Mouse (Mus musculus): ENCODE data around the gene Pla1a. TPM values are rescaled to one million over a fixed set of nuclear protein-coding genes. Genes with fewer than 3 reads are reported as not detected.
A peak's percentile ranks its signal among the peaks of the same experiment; 100 is the strongest.

Pla1a gene
- polyA plus RNA-seq, 1 experiment from 2014 or later = not detected

GRCm38 (mm10) chr16:38350361-38350855 lies 82.5 kb downstream of the Pla1a start:
- peaks cover 40% of the 10 kb centered on the region for H3K36me3 ChIP-seq (ENCODE audit: inconsistent target)
- H3K4me3 ChIP-seq (ENCODE audit: inconsistent target) = no peak overlapping the region

GRCm38 (mm10) chr16:38349881-38350280 lies 83.1 kb downstream of the Pla1a start:
- H3K27ac ChIP-seq = no peak overlapping the region
- no peak overlapping the region for H3K4me3 ChIP-seq (ENCODE audit: inconsistent target)
- H3K79me2 ChIP-seq (ENCODE audit: inconsistent target) = peaks cover 34% of the 10 kb centered on the region
- 94% methylated on average over 2 of the region's 2 CpGs for WGBS (ENCODE audit: missing documents)
- peaks cover 40% of the 10 kb centered on the region for H3K36me3 ChIP-seq (ENCODE audit: inconsistent target)

More at GRCm38 (mm10) chr16:38350361-38350855, 82.5 kb downstream of the Pla1a start:
- 87% methylated on average over 7 of the region's 7 CpGs for whole genome bisulfite sequencing (ENCODE audit: missing documents)
- H3K79me2 ChIP-seq (ENCODE audit: inconsistent target) = peaks cover 34% of the 10 kb centered on the region
- H3K27ac ChIP-seq = no peak overlapping the region

GRCm38 (mm10) chr16:38348217-38348761 lies 84.7 kb downstream of the Pla1a start:
- H3K36me3 ChIP-seq (ENCODE audit: inconsistent target) = peaks cover 40% of the 10 kb centered on the region
- 78% methylated on average over 9 of the region's 9 CpGs for WGBS (ENCODE audit: missing documents)
- peak overlapping the region; percentile 92; the same call in 1 of the 2 replicates for H3K4me3 ChIP-seq (ENCODE audit: inconsistent target)
- H3K79me2 ChIP-seq (ENCODE audit: inconsistent target) = peaks cover 34% of the 10 kb centered on the region
- no peak overlapping the region for H3K27ac ChIP-seq

DNA sequence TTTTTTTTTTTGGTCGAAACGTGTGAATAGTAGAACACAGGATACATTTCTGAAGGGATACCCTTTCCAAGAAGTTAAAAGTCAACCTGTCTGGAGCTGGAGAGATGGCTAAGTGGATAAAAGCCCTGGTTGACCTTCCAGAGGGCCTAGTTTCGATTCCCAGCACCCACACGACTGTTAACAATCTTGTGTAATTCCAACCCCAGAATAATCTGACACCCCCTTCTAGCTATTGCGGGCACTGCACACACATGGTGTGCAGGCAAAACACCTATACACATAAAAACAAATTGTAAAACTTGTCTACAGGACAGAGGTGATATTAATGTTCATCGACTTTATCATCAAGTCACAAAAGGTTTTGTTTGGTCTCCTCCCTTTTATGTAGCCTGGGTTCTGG lies 85.4 kb downstream of the Pla1a start:
- Histone ChIP-seq H3K79me2 (ENCODE audit: inconsistent target) (peaks cover 34% of the 10 kb centered on the region), H3K36me3 (ENCODE audit: inconsistent target) (peaks cover 38% of the 10 kb centered on the region), H3K4me3 (ENCODE audit: inconsistent target) (peak overlapping the region; percentile 92), H3K27ac (peak overlapping the region; percentile 79)
- WGBS (ENCODE audit: missing documents) = 47% methylated on average over 6 of the region's 6 CpGs

- peak within 1 kb of the TSS; percentile 79 for H3K27ac ChIP-seq
- H3K4me3 ChIP-seq (ENCODE audit: inconsistent target) = peak within 1 kb of the TSS; percentile 92
- H3K36me3 ChIP-seq (ENCODE audit: inconsistent target) = peaks cover 30% of the 10 kb centered on the region
- WGBS (ENCODE audit: missing documents) = 2% methylated on average over 33 of the region's 35 CpGs
- H3K79me2 ChIP-seq (ENCODE audit: inconsistent target) = peaks cover 34% of the 10 kb centered on the region
Observed at GRCm38 (mm10) chr16:38346529-38347325, 86.2 kb downstream of the Pla1a start, which contains the start of the genes Cox17 and Gm21987. Cox17 (plus strand) TSS chr16:38346991. Gm21987 (plus strand) TSS chr16:38347040.

Other genes with a start within 250 kb of the Pla1a start
- gene Nr1i2, start 138.3 kb downstream of the Pla1a start, polyA plus RNA-seq (2018) = not detected in 3 replicates
- gene Maats1, start 91.0 kb downstream of the Pla1a start, polyA plus RNA-seq (2018) = not detected in 3 replicates
- gene Cox17, start 86.2 kb downstream of the Pla1a start, polyA plus RNA-seq (2018) = 147 to 264 TPM (median 175 TPM) in 3 replicates
- gene Gm21987, start 86.1 kb downstream of the Pla1a start, polyA plus RNA-seq (2018) = not detected in 3 replicates
- gene Popdc2, start 70.9 kb downstream of the Pla1a start, polyA plus RNA-seq (2018) = not detected in 3 replicates
- 22.0 to 44.8 TPM (median 35.9 TPM) in 3 replicates for gene Adprh, start 19.6 kb upstream of the Pla1a start, polyA plus RNA-seq (2018)
- 10.3 to 13.1 TPM (median 11.9 TPM) in 3 replicates for gene Cd80, start 22.4 kb upstream of the Pla1a start, polyA plus RNA-seq (2018)
- gene Timmdc1, start 89.5 kb upstream of the Pla1a start, polyA plus RNA-seq (2018) = 9.5 to 17.4 TPM (median 10.5 TPM) in 3 replicates
- gene Poglut1, start 117.1 kb upstream of the Pla1a start, polyA plus RNA-seq (2018) = 17.7 to 23.5 TPM (median 22.5 TPM) in 3 replicates
- 8.4 to 15.6 TPM (median 10.1 TPM) in 3 replicates for gene Tmem39a, start 125.6 kb upstream of the Pla1a start, polyA plus RNA-seq (2018)